Mouse (Mus musculus): ENCODE measurements at regions not wholly inside any gene's neighbourhood (a gene's known extent, or its start where the extent isn't known, plus 50 kb on each side); places are given as distances from the start of the nearest gene placed in this dataset.
A peak's percentile ranks its signal among the peaks of the same experiment; 100 is the strongest.
"Not testable (repeated sequence)": the region's sequence is repeated elsewhere in the genome, so short reads cannot be mapped to it uniquely, and the experiment has no call there.

DNA sequence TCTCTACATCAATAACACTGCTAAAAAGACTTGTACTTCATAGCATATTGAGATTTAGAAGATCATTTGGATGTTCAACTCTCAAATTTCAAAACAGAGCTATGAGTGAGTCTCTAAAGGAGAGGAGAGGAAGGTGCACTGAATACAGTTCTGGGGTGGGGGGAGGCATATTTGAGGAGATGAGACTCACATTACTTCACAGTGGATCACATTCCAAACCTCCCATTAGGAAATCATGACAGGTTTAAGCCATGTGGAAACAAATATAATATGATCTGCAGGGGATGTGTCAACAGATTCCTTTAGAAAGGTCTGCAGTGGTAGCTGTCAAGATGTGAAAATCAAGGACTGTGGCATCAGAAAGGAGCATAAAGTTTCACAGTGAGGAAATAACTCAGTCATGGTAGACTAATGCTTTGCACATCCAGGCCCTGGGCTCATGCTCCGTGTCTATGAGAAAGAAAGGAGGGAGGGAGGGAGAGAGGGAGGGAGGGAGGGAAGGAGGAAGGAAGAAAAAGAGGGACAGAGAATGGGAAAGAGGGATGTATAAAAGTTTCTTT is 235.9 kb downstream of the Fam198b start:
- no peaks in the 10 kb centered on the region for H3K36me3 ChIP-seq (ENCODE audit: control insufficient read depth, insufficient read depth, low read length)
- no peaks in the 10 kb centered on the region for H3K9me3 ChIP-seq (ENCODE audit: control insufficient read depth, low read length)
- H3K27me3 ChIP-seq (ENCODE audit: control insufficient read depth, insufficient read depth, low read length), result no peaks in the 10 kb centered on the region
- ATAC-seq (ENCODE audit: low read depth), result no peak
- no peaks in the 10 kb centered on the region for H3K4me1 ChIP-seq (ENCODE audit: control insufficient read depth, insufficient read depth, low read length)
- H3K4me3 ChIP-seq (ENCODE audit: low read depth, low read length), result no peak overlapping the region
- no peak overlapping the region for H3K9ac ChIP-seq (replicated peaks; ENCODE audit: low read depth, low read length)
- WGBS, result 71% methylated on average over 1 of the region's 1 CpGs
- H3K27ac ChIP-seq (ENCODE audit: low read depth, low read length), result no peak overlapping the region
- H3K4me2 ChIP-seq (ENCODE audit: low read depth, low read length), result no peak overlapping the region

DNA sequence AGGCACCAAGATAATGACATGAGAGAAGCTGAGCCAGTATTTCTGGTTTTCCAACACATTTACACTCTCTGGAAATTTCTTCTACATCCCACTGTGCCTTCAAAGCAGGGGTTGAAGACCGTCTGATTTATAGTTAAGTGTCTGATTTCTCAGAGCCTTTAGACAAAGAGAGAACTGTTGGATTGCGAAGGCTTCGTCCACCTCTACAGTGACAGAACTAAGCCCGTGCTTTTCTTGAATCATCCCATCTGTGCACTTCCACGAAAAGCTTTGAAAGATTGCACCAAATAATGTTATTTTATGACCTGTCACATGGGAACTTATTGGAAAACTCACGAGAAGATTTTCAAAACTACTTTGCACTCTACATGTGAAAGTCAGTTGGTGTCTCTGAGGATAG is 239.3 kb downstream of the Fam198b start:
- H3K36me3 ChIP-seq (ENCODE audit: control insufficient read depth, insufficient read depth, low read length), result no peaks in the 10 kb centered on the region
- H3K4me3 ChIP-seq (ENCODE audit: low read depth, low read length), result no peak overlapping the region
- no peak overlapping the region for H3K9ac ChIP-seq (replicated peaks; ENCODE audit: low read depth, low read length)
- no peaks in the 10 kb centered on the region for H3K27me3 ChIP-seq (ENCODE audit: control insufficient read depth, insufficient read depth, low read length)
- H3K9me3 ChIP-seq (ENCODE audit: control insufficient read depth, low read length), result no peaks in the 10 kb centered on the region
- no peak for ATAC-seq (ENCODE audit: low read depth)
- no peak overlapping the region for H3K4me2 ChIP-seq (ENCODE audit: low read depth, low read length)
- no peak overlapping the region for H3K27ac ChIP-seq (ENCODE audit: low read depth, low read length)
- no peaks in the 10 kb centered on the region for H3K4me1 ChIP-seq (ENCODE audit: control insufficient read depth, insufficient read depth, low read length)
- WGBS, result 65% methylated on average over 6 of the region's 6 CpGs

DNA sequence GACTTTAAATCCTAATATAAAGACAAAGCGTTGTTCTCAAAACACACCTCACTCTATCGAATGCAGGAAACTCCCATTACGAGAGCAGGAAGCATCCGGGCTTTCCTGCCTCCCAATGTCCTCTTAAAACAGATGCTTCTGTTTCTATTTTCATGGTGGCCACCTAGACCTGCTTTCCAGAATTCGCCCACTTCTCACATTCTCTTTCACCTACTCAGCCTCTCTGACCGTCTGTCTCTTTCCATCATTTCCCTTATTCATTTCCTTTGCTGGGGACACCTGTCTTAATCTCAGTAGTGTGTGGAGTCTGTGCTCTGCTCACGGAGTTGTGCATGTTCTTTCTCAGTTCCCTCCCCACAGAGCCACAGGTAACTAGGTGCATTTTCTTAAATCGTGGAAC is 240.3 kb downstream of the Fam198b start:
- Histone ChIP-seq H3K9me3 (ENCODE audit: control insufficient read depth, low read length) (no peaks in the 10 kb centered on the region), H3K4me1 (ENCODE audit: control insufficient read depth, insufficient read depth, low read length) (no peaks in the 10 kb centered on the region), H3K36me3 (ENCODE audit: control insufficient read depth, insufficient read depth, low read length) (no peaks in the 10 kb centered on the region), H3K27me3 (ENCODE audit: control insufficient read depth, insufficient read depth, low read length) (no peaks in the 10 kb centered on the region), H3K9ac (replicated peaks; ENCODE audit: low read depth, low read length) (no peak overlapping the region), H3K4me2 (ENCODE audit: low read depth, low read length) (no peak overlapping the region), H3K27ac (ENCODE audit: low read depth, low read length) (no peak overlapping the region), H3K4me3 (ENCODE audit: low read depth, low read length) (no peak overlapping the region)
- ATAC-seq (ENCODE audit: low read depth), result no peak
- WGBS, result 89% methylated on average over 8 of the region's 8 CpGs

DNA sequence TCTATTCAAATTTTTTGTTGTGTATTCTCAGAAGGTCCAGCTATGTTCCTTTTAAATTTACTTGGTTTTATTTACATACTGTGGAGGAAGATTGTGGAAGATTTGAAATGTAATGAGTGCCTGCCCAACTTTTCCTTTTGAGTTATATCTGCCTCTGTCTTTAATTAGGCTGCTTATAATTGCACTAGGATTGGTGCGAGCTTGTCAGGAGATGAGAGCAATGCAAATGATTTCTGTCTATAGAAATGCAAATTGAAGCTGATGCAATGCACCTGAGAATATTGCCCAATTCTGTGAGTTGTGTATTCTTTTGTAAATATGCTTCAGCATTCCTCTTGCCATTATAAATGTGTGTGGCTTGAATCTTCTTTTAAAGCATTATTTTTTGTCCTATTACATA is 257.4 kb downstream of the Fam198b start:
- no peaks in the 10 kb centered on the region for H3K4me1 ChIP-seq (ENCODE audit: control insufficient read depth, insufficient read depth, low read length)
- WGBS, result 24% methylated on average over 1 of the region's 1 CpGs
- no peak overlapping the region for H3K4me2 ChIP-seq (ENCODE audit: low read depth, low read length)
- H3K9me3 ChIP-seq (ENCODE audit: control insufficient read depth, low read length), result no peaks in the 10 kb centered on the region
- ATAC-seq (ENCODE audit: low read depth), result no peak
- H3K27me3 ChIP-seq (ENCODE audit: control insufficient read depth, insufficient read depth, low read length), result no peaks in the 10 kb centered on the region
- H3K9ac ChIP-seq (replicated peaks; ENCODE audit: low read depth, low read length), result no peak overlapping the region
- H3K4me3 ChIP-seq (ENCODE audit: low read depth, low read length), result no peak overlapping the region
- no peaks in the 10 kb centered on the region for H3K36me3 ChIP-seq (ENCODE audit: control insufficient read depth, insufficient read depth, low read length)
- H3K27ac ChIP-seq (ENCODE audit: low read depth, low read length), result no peak overlapping the region

DNA sequence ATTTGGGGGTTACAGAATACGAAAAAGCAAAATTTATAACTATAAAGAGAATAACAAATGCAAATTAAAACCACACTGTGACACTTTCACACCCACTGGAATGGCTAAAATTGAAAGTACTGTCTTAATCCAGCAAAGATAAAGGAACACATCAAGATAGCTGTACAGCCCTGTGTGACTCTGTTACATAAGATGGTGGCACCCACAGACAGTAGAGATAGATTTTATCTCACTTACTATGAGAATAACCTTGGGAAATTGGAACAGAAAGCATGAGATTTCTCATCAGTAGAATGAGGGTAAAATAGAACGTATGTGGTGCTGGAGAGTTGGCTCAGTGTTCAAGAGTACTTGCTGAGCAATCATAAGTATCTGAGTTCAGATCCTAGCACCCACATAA is 276.1 kb downstream of the Fam198b start:
- no peak overlapping the region for H3K27ac ChIP-seq (ENCODE audit: low read depth, low read length)
- no peak for ATAC-seq (ENCODE audit: low read depth)
- H3K4me2 ChIP-seq (ENCODE audit: low read depth, low read length), result no peak overlapping the region
- H3K9ac ChIP-seq (replicated peaks; ENCODE audit: low read depth, low read length), result no peak overlapping the region
- H3K4me1 ChIP-seq (ENCODE audit: control insufficient read depth, insufficient read depth, low read length), result no peaks in the 10 kb centered on the region
- H3K27me3 ChIP-seq (ENCODE audit: control insufficient read depth, insufficient read depth, low read length), result no peaks in the 10 kb centered on the region
- no peak overlapping the region for H3K4me3 ChIP-seq (ENCODE audit: low read depth, low read length)
- no peaks in the 10 kb centered on the region for H3K9me3 ChIP-seq (ENCODE audit: control insufficient read depth, low read length)
- 87% methylated on average over 2 of the region's 2 CpGs for WGBS
- H3K36me3 ChIP-seq (ENCODE audit: control insufficient read depth, insufficient read depth, low read length), result no peaks in the 10 kb centered on the region

DNA sequence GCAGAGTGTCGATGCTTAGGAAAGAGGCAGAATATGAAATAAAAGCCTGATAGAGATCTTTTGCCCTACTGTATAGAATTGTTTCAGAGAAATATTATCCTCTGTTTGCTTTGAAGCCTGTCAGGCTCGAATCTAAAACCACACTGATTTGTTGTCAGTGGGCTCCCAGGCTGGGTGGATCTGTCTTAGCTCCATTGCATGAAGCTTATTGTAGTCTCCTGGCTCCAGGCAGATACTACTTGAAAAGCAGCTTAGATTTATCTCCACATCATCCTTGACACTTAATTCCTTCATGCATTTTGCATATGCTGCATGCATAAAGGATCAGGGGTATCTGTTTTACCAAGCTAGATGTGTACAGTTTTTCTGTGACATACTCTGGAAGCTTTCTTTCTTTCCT is 297.4 kb downstream of the Fam198b start:
- H3K27ac ChIP-seq (ENCODE audit: low read depth, low read length), result no peak overlapping the region
- H3K4me2 ChIP-seq (ENCODE audit: low read depth, low read length), result no peak overlapping the region
- no peaks in the 10 kb centered on the region for H3K36me3 ChIP-seq (ENCODE audit: control insufficient read depth, insufficient read depth, low read length)
- no peaks in the 10 kb centered on the region for H3K4me1 ChIP-seq (ENCODE audit: control insufficient read depth, insufficient read depth, low read length)
- no peak for ATAC-seq (ENCODE audit: low read depth)
- H3K9me3 ChIP-seq (ENCODE audit: control insufficient read depth, low read length), result no peaks in the 10 kb centered on the region
- WGBS, result 56% methylated on average over 2 of the region's 2 CpGs
- no peaks in the 10 kb centered on the region for H3K27me3 ChIP-seq (ENCODE audit: control insufficient read depth, insufficient read depth, low read length)
- no peak overlapping the region for H3K4me3 ChIP-seq (ENCODE audit: low read depth, low read length)
- no peak overlapping the region for H3K9ac ChIP-seq (replicated peaks; ENCODE audit: low read depth, low read length)

DNA sequence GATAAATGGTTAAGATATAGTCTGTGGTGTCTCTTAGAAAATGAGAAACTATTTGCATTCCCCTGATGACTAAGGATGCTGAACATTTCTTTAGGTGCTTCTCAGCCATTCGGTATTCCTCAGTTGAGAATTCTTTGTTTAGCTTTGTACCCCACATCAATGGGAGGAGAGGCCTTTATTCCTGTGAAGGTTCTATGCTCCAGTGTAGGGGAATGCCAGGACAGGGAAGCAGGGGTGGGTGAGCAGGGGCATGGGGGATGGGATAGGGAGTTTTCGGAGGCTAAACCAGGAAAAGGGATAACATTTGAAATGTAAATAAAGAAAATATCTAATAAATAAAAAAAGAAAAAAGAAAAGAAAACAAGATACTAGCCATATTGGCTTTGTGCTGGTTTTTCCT is 297.8 kb downstream of the Fam198b start:
- H3K4me3 ChIP-seq (ENCODE audit: low read depth, low read length); H3K9me3 ChIP-seq (ENCODE audit: control insufficient read depth, low read length); ATAC-seq (ENCODE audit: low read depth); H3K4me1 ChIP-seq (ENCODE audit: control insufficient read depth, insufficient read depth, low read length); H3K27ac ChIP-seq (ENCODE audit: low read depth, low read length); H3K9ac ChIP-seq (replicated peaks; ENCODE audit: low read depth, low read length); H3K4me2 ChIP-seq (ENCODE audit: low read depth, low read length); H3K36me3 ChIP-seq (ENCODE audit: control insufficient read depth, insufficient read depth, low read length); H3K27me3 ChIP-seq (ENCODE audit: control insufficient read depth, insufficient read depth, low read length): not testable (repeated sequence)
- 55% methylated on average over 2 of the region's 2 CpGs for WGBS

DNA sequence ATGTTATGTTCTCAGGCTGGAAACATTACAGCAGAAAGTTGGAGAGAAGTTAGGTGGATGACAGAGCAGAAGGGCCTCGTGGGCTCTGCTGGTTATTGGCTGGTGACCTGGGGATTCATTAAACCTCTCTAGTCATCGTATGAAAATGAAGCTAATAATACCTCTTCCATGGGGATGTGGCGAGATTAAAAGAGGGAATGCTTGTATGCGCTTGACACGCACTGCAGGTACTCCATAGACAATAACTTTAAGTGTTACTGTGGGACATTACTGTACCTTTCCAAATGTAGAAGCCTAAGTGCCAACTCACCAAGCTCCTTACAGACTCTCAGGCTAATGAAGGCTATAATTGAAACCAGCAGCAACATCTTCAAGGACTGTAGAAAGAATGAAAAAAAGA is 303.1 kb downstream of the Fam198b start:
- Histone ChIP-seq H3K27me3 (ENCODE audit: control insufficient read depth, insufficient read depth, low read length) (no peaks in the 10 kb centered on the region), H3K4me2 (ENCODE audit: low read depth, low read length) (no peak overlapping the region), H3K27ac (ENCODE audit: low read depth, low read length) (no peak overlapping the region), H3K4me3 (ENCODE audit: low read depth, low read length) (no peak overlapping the region), H3K4me1 (ENCODE audit: control insufficient read depth, insufficient read depth, low read length) (no peaks in the 10 kb centered on the region), H3K36me3 (ENCODE audit: control insufficient read depth, insufficient read depth, low read length) (no peaks in the 10 kb centered on the region), H3K9me3 (ENCODE audit: control insufficient read depth, low read length) (no peaks in the 10 kb centered on the region), H3K9ac (replicated peaks; ENCODE audit: low read depth, low read length) (no peak overlapping the region)
- 81% methylated on average over 5 of the region's 5 CpGs for WGBS
- ATAC-seq (ENCODE audit: low read depth), result peak; percentile 72; the same call in 1 of the 2 replicates

DNA sequence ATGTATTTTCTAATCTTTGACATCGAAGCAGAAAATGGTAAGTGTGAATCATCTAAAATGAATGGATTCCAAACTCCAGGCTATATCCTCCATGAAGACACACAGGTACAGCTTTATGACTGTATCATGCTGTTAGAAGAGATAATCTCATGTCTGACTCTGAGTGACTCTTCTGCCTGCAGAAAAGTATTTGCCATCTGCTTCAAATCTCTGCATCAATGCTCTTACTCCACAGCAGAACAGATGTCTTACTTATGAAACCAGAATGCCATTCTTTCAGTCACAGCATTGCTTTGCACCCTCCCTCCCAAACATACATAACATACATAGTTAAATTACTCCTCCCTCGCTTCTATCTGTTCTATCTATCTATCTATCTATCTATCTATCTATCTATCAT is 316.6 kb downstream of the Fam198b start:
- ATAC-seq (ENCODE audit: low read depth), result no peak

DNA sequence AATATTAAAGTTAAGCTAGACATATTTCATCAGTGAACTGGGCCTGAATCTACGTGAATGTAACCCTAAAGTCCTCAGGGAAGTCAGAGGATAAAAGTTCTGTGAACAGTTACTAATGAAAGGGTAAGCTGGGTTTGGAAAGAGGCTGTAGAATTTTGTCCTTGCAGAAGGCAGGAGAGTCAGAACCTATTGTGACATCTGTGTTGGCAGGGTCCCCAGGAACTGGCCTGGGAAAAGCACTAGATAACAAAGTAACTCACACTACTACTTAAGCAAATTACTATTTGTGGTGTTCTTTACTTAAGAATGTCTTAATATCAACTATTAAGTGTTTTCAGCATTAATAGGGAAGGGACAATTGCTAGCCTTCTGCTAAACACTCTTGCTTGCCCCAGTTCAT is 320.5 kb downstream of the Fam198b start:
- Histone ChIP-seq H3K9me3 (ENCODE audit: control insufficient read depth, low read length) (no peaks in the 10 kb centered on the region), H3K36me3 (ENCODE audit: control insufficient read depth, insufficient read depth, low read length) (no peaks in the 10 kb centered on the region), H3K27me3 (ENCODE audit: control insufficient read depth, insufficient read depth, low read length) (no peaks in the 10 kb centered on the region), H3K27ac (ENCODE audit: low read depth, low read length) (no peak overlapping the region), H3K4me3 (ENCODE audit: low read depth, low read length) (no peak overlapping the region), H3K9ac (replicated peaks; ENCODE audit: low read depth, low read length) (no peak overlapping the region), H3K4me2 (ENCODE audit: low read depth, low read length) (no peak overlapping the region), H3K4me1 (ENCODE audit: control insufficient read depth, insufficient read depth, low read length) (no peaks in the 10 kb centered on the region)
- no peak for ATAC-seq (ENCODE audit: low read depth)
- WGBS, result 55% methylated on average over 1 of the region's 1 CpGs

More for the DNA sequence above, 316.6 kb downstream of the Fam198b start:
- no peak overlapping the region for H3K9ac ChIP-seq (replicated peaks; ENCODE audit: low read depth, low read length)
- H3K27me3 ChIP-seq (ENCODE audit: control insufficient read depth, insufficient read depth, low read length), result no peaks in the 10 kb centered on the region
- no peak overlapping the region for H3K27ac ChIP-seq (ENCODE audit: low read depth, low read length)
- no peaks in the 10 kb centered on the region for H3K4me1 ChIP-seq (ENCODE audit: control insufficient read depth, insufficient read depth, low read length)
- WGBS, result 93% methylated on average over 2 of the region's 2 CpGs
- no peaks in the 10 kb centered on the region for H3K36me3 ChIP-seq (ENCODE audit: control insufficient read depth, insufficient read depth, low read length)
- no peak overlapping the region for H3K4me3 ChIP-seq (ENCODE audit: low read depth, low read length)
- H3K4me2 ChIP-seq (ENCODE audit: low read depth, low read length), result no peak overlapping the region
- no peaks in the 10 kb centered on the region for H3K9me3 ChIP-seq (ENCODE audit: control insufficient read depth, low read length)

All from neural tube, embryonic 14.5 days (tissue).